Mouse (Mus musculus) olfactory bulb, adult 2 months (tissue): ENCODE results near the gene Galr3.

Source experiments
- CTCF ChIP-seq: fragments of 200-500 bp; IDR thresholded peaks from 2 replicates; pipeline ENCODE4 v1.5.1; 2012; ENCODE audit warnings: low read depth, mild to moderate bottlenecking, low read length, moderate library complexity; ENCODE audit not compliant: insufficient read depth
- POLR2A ChIP-seq: fragments of 200-500 bp; IDR thresholded peaks from 2 replicates; pipeline ENCODE4 v1.6.1; 2012; ENCODE audit warnings: mild to moderate bottlenecking, low read depth, low read length, moderate library complexity; ENCODE audit not compliant: insufficient read depth

GRCm38 (mm10) chr15:79013382-79013781, 28.3 kb upstream of the Galr3 start:
- no peak for TF ChIP-seq CTCF
- TF ChIP-seq POLR2A: no peak
